Mouse (Mus musculus): ENCODE results near the gene Gm960. TPM values are rescaled to one million over a fixed set of nuclear protein-coding genes. Genes with fewer than 3 reads are reported as not detected.
A peak's percentile ranks its signal among the peaks of the same experiment; 100 is the strongest.

Gene Gm960
- polyA plus RNA-seq, 1 experiment from 2014 or later: 2.3 TPM

- Histone ChIP-seq H3K9ac (no peak overlapping the region), H3K4me3 (replicated peaks) (no peak overlapping the region), H3K36me3 (no peaks in the 10 kb centered on the region), H3K27ac (no peak overlapping the region), H3K27me3 (replicated peaks) (no peaks in the 10 kb centered on the region), H3K9me3 (no peaks in the 10 kb centered on the region), H3K4me1 (no peaks in the 10 kb centered on the region), H3K4me2 (no peak overlapping the region)
- no peak for ATAC-seq (ENCODE audit: insufficient read depth, low FRiP score, low read depth)
Observed at GRCm38 (mm10) chr19:4666815-4667214, 31.7 kb downstream of the Gm960 start.

- H3K9me3 ChIP-seq: no peaks in the 10 kb centered on the region
- no peak for ATAC-seq (ENCODE audit: insufficient read depth, low FRiP score, low read depth)
- no peaks in the 10 kb centered on the region for H3K36me3 ChIP-seq
- WGBS: 86% methylated on average over 5 of the region's 5 CpGs
- no peaks in the 10 kb centered on the region for H3K27me3 ChIP-seq (replicated peaks)
- H3K27ac ChIP-seq: no peak overlapping the region
- no peak overlapping the region for H3K4me3 ChIP-seq (replicated peaks)
- no peaks in the 10 kb centered on the region for H3K4me1 ChIP-seq
- H3K9ac ChIP-seq: no peak overlapping the region
- no peak overlapping the region for H3K4me2 ChIP-seq
Observed at GRCm38 (mm10) chr19:4658156-4658555, 40.3 kb downstream of the Gm960 start.

- Histone ChIP-seq H3K4me2 (no peak overlapping the region), H3K36me3 (no peaks in the 10 kb centered on the region), H3K27me3 (replicated peaks) (no peaks in the 10 kb centered on the region), H3K9me3 (no peaks in the 10 kb centered on the region), H3K9ac (no peak overlapping the region), H3K4me1 (no peaks in the 10 kb centered on the region), H3K27ac (no peak overlapping the region), H3K4me3 (replicated peaks) (no peak overlapping the region)
- WGBS: 70% methylated on average over 11 of the region's 11 CpGs
- no peak for ATAC-seq (ENCODE audit: insufficient read depth, low FRiP score, low read depth)
Observed at GRCm38 (mm10) chr19:4646917-4647492, 51.5 kb downstream of the Gm960 start.

GRCm38 (mm10) chr19:4644271-4644670, 54.2 kb downstream of the Gm960 start:
- Histone ChIP-seq H3K4me1 (no peaks in the 10 kb centered on the region), H3K36me3 (no peaks in the 10 kb centered on the region), H3K4me3 (replicated peaks) (no peak overlapping the region)

GRCm38 (mm10) chr19:4635986-4636385, 62.5 kb downstream of the Gm960 start:
- ATAC-seq (ENCODE audit: insufficient read depth, low FRiP score, low read depth): no peak
- H3K27me3 ChIP-seq (replicated peaks): no peaks in the 10 kb centered on the region
- 57% methylated on average over 4 of the region's 4 CpGs for WGBS
- H3K36me3 ChIP-seq: no peaks in the 10 kb centered on the region
- no peak overlapping the region for H3K9ac ChIP-seq
- H3K4me3 ChIP-seq (replicated peaks): no peak overlapping the region
- H3K9me3 ChIP-seq: no peaks in the 10 kb centered on the region
- no peak overlapping the region for H3K27ac ChIP-seq
- H3K4me1 ChIP-seq: no peaks in the 10 kb centered on the region
- no peak overlapping the region for H3K4me2 ChIP-seq

More at GRCm38 (mm10) chr19:4644271-4644670, 54.2 kb downstream of the Gm960 start:
- no peaks in the 10 kb centered on the region for H3K9me3 ChIP-seq
- no peak overlapping the region for H3K4me2 ChIP-seq
- no peaks in the 10 kb centered on the region for H3K27me3 ChIP-seq (replicated peaks)
- no peak for ATAC-seq (ENCODE audit: insufficient read depth, low FRiP score, low read depth)
- H3K9ac ChIP-seq: no peak overlapping the region
- H3K27ac ChIP-seq: no peak overlapping the region
- WGBS: 38% methylated on average over 10 of the region's 10 CpGs

- Histone ChIP-seq H3K27ac (no peak overlapping the region), H3K9ac (no peak overlapping the region), H3K4me1 (peaks cover 19% of the 10 kb centered on the region), H3K36me3 (0 out of 2 replicates have a peak, but pooled peaks cover 1% of the 10 kb centered on the region), H3K27me3 (replicated peaks) (no peaks in the 10 kb centered on the region), H3K4me3 (replicated peaks) (no peak overlapping the region), H3K9me3 (no peaks in the 10 kb centered on the region), H3K4me2 (no peak overlapping the region)
- ATAC-seq (ENCODE audit: insufficient read depth, low FRiP score, low read depth): no peak
- WGBS: 0% methylated on average over 1 of the region's 1 CpGs
Observed at GRCm38 (mm10) chr19:4628819-4629218, 69.6 kb downstream of the Gm960 start.

GRCm38 (mm10) chr19:4625829-4626535, 72.5 kb downstream of the Gm960 start:
- peak; percentile 59 for ATAC-seq (ENCODE audit: insufficient read depth, low FRiP score, low read depth)
- H3K27ac ChIP-seq: peak overlapping the region; percentile 95
- peak overlapping the region; percentile 85 for H3K4me2 ChIP-seq
- H3K4me3 ChIP-seq (replicated peaks): peak overlapping the region; percentile 96
- H3K36me3 ChIP-seq: 0 out of 2 replicates have a peak, but pooled peaks cover 21% of the 10 kb centered on the region
- H3K27me3 ChIP-seq (replicated peaks): no peaks in the 10 kb centered on the region
- H3K9ac ChIP-seq: peak overlapping the region; percentile 94
- no peaks in the 10 kb centered on the region for H3K9me3 ChIP-seq
- under 1% methylated on average over 35 of the region's 35 CpGs for WGBS
- peaks cover 19% of the 10 kb centered on the region for H3K4me1 ChIP-seq

GRCm38 (mm10) chr19:4625179-4625828, 73.2 kb downstream of the Gm960 start, which contains the start of gene Rce1:
Gene Rce1, minus strand, starts transcription at chr19:4625641.
- peak; percentile 90 for ATAC-seq (ENCODE audit: insufficient read depth, low FRiP score, low read depth)
- Histone ChIP-seq H3K4me2 (peak within 1 kb of the TSS; percentile 85), H3K9ac (peak within 1 kb of the TSS; percentile 94), H3K9me3 (no peaks in the 10 kb centered on the region), H3K27me3 (replicated peaks) (no peaks in the 10 kb centered on the region), H3K4me1 (peaks cover 19% of the 10 kb centered on the region), H3K27ac (peak within 1 kb of the TSS; percentile 95), H3K36me3 (0 out of 2 replicates have a peak, but pooled peaks cover 26% of the 10 kb centered on the region), H3K4me3 (replicated peaks) (peak within 1 kb of the TSS; percentile 96)
- under 1% methylated on average over 64 of the region's 64 CpGs for WGBS

- Histone ChIP-seq H3K27ac (peak overlapping the region; percentile 95), H3K27me3 (replicated peaks) (no peaks in the 10 kb centered on the region), H3K4me1 (peaks cover 19% of the 10 kb centered on the region), H3K9me3 (no peaks in the 10 kb centered on the region), H3K4me2 (peak overlapping the region; percentile 85), H3K9ac (peak overlapping the region; percentile 94), H3K4me3 (replicated peaks) (peak overlapping the region; percentile 96), H3K36me3 (0 out of 2 replicates have a peak, but pooled peaks cover 26% of the 10 kb centered on the region)
- WGBS: 22% methylated on average over 4 of the region's 4 CpGs
- ATAC-seq (ENCODE audit: insufficient read depth, low FRiP score, low read depth): no peak
Observed at GRCm38 (mm10) chr19:4624406-4625178, 73.9 kb downstream of the Gm960 start.

GRCm38 (mm10) chr19:4624006-4624405, 74.5 kb downstream of the Gm960 start:
- Histone ChIP-seq H3K27ac (no peak overlapping the region), H3K4me1 (peaks cover 19% of the 10 kb centered on the region), H3K27me3 (replicated peaks) (no peaks in the 10 kb centered on the region), H3K36me3 (0 out of 2 replicates have a peak, but pooled peaks cover 26% of the 10 kb centered on the region), H3K9me3 (no peaks in the 10 kb centered on the region), H3K4me2 (no peak overlapping the region), H3K4me3 (replicated peaks) (no peak overlapping the region), H3K9ac (no peak overlapping the region)
- no peak for ATAC-seq (ENCODE audit: insufficient read depth, low FRiP score, low read depth)
- WGBS: 93% methylated on average over 12 of the region's 12 CpGs

GRCm38 (mm10) chr19:4623419-4623818, 75.0 kb downstream of the Gm960 start:
- WGBS: 94% methylated on average over 9 of the region's 9 CpGs
- H3K27ac ChIP-seq: no peak overlapping the region
- ATAC-seq (ENCODE audit: insufficient read depth, low FRiP score, low read depth): no peak
- H3K4me2 ChIP-seq: no peak overlapping the region
- H3K4me3 ChIP-seq (replicated peaks): no peak overlapping the region
- no peaks in the 10 kb centered on the region for H3K27me3 ChIP-seq (replicated peaks)
- H3K36me3 ChIP-seq: 0 out of 2 replicates have a peak, but pooled peaks cover 26% of the 10 kb centered on the region
- H3K9me3 ChIP-seq: no peaks in the 10 kb centered on the region
- no peak overlapping the region for H3K9ac ChIP-seq
- peaks cover 19% of the 10 kb centered on the region for H3K4me1 ChIP-seq
